ENCODE assay signal across 7 mouse cellular contexts in genomic region chr2:31435567-31435966, GRCm38 (mm10). TPM values are rescaled to one million over a fixed set of nuclear protein-coding genes. Genes with fewer than 3 reads are reported as not detected.
DNase-seq lines count a peak whose midpoint lies in the region; ATAC-seq lines count a peak whose summit lies in the region.

No protein-coding gene starts in this region.

- no peak overlapping the region for H3K4me2 ChIP-seq in embryonic facial prominence, embryonic 14.5 days (ENCODE audit: low read depth, low read length)

- H3K9ac ChIP-seq in embryonic facial prominence, embryonic 14.5 days (ENCODE audit: low read depth, low read length), result no peak overlapping the region

- intact Hi-C loops in left cerebral cortex, postnatal 4 days (cut with DNase I), result no loop called here

- no peaks in the 10 kb centered on the region for H3K9me3 ChIP-seq in embryonic facial prominence, embryonic 14.5 days (ENCODE audit: control insufficient read depth, low read length)
- no peaks in the 10 kb centered on the region for H3K9me3 ChIP-seq in limb, embryonic 10.5 days (replicated peaks)

- DNase-seq in left cerebral cortex, postnatal 4 days, result peak; percentile 45
- DNase-seq in left cerebral cortex, adult 8-10 months (ENCODE audit: low spot score in 2 of 2), result no peak
- peak; percentile 46 for DNase-seq in ES-CJ7 (ENCODE audit: low read depth, low spot score)
- DNase-seq in adrenal gland, adult (ENCODE audit: inconsistent age in 2 of 2, low spot score in 1 of 2), result peak; percentile 59 to 88
- peak; percentile 20 for DNase-seq in embryonic facial prominence, embryonic 14.5 days (ENCODE audit: low spot score)
- peak; percentile 60 for DNase-seq in limb, embryonic 10.5 days (ENCODE audit: low spot score)
- DNase-seq in ovary, postnatal 14 days (ENCODE audit: low spot score), result peak; percentile 35

- H3K4me3 ChIP-seq in embryonic facial prominence, embryonic 14.5 days (ENCODE audit: low read depth, low read length), result no peak overlapping the region
- H3K4me3 ChIP-seq in limb, embryonic 10.5 days, result no peak overlapping the region

- no peaks in the 10 kb centered on the region for H3K36me3 ChIP-seq in embryonic facial prominence, embryonic 14.5 days (ENCODE audit: control insufficient read depth, insufficient read depth, low read length)
- H3K36me3 ChIP-seq in limb, embryonic 10.5 days, result no peaks in the 10 kb centered on the region

- H3K4me1 ChIP-seq in embryonic facial prominence, embryonic 14.5 days (ENCODE audit: control insufficient read depth, insufficient read depth, low read length), result no peaks in the 10 kb centered on the region
- no peaks in the 10 kb centered on the region for H3K4me1 ChIP-seq in limb, embryonic 10.5 days

- no peaks in the 10 kb centered on the region for H3K27me3 ChIP-seq in embryonic facial prominence, embryonic 14.5 days (replicated peaks; ENCODE audit: control insufficient read depth, insufficient read depth, low read length)
- no peaks in the 10 kb centered on the region for H3K27me3 ChIP-seq in limb, embryonic 10.5 days (ENCODE audit: low read depth, poor library complexity, severe bottlenecking)

- 46% methylated on average over 6 of the region's 6 CpGs for WGBS in embryonic facial prominence, embryonic 14.5 days
- 36% methylated on average over 6 of the region's 6 CpGs for WGBS in limb, embryonic 10.5 days

- ATAC-seq in embryonic facial prominence, embryonic 14.5 days (ENCODE audit: low read depth), result no peak

- H3K27ac ChIP-seq in embryonic facial prominence, embryonic 14.5 days (replicated peaks; ENCODE audit: low read depth, low read length), result no peak overlapping the region
- no peak overlapping the region for H3K27ac ChIP-seq in limb, embryonic 10.5 days

RNA-seq across cellular contexts. Expression of gene Ass1, which starts 34.4 kb away (rescaled TPM):
- total RNA-seq in left cerebral cortex, postnatal 4 days (2021), result 10 to 100 TPM; 14.7 to 18.2 TPM
- 10 to 100 TPM; 53.8 to 61.2 (median 56.4) TPM for total RNA-seq in left cerebral cortex, adult 8-10 months (2022)
- polyA plus RNA-seq in embryonic facial prominence, embryonic 14.5 days (2014; fragmentation: Nextera tagmentation; extraction: Ambion mirVana), result 24.1 and 25.4 TPM in 2 replicates
- polyA plus RNA-seq in limb, embryonic 10.5 days (2016; fragmentation: Nextera tagmentation; extraction: Ambion mirVana), result 6.1 and 6.8 TPM in 2 replicates

Comparison
In these comparisons a context has a peak if more than half of its experiments do, and no peak if none do; other contexts are left out.
1. DNase-seq: peak in left cerebral cortex, postnatal 4 days (single experiment), ES-CJ7 (single experiment), adrenal gland, adult (2 of 2), embryonic facial prominence, embryonic 14.5 days (single experiment), limb, embryonic 10.5 days (single experiment) and ovary, postnatal 14 days (single experiment); none in left cerebral cortex, adult 8-10 months (0 of 2).